Mouse (Mus musculus) olfactory bulb, adult 2 months (tissue): ENCODE data around the gene Gm16181.

Source experiments
- CTCF ChIP-seq: fragments of 200-500 bp; IDR thresholded peaks from 2 replicates; pipeline ENCODE4 v1.5.1; 2012; ENCODE audit warnings: low read depth, mild to moderate bottlenecking, low read length, moderate library complexity; ENCODE audit not compliant: insufficient read depth
- POLR2A ChIP-seq: fragments of 200-500 bp; IDR thresholded peaks from 2 replicates; pipeline ENCODE4 v1.6.1; 2012; ENCODE audit warnings: mild to moderate bottlenecking, low read depth, low read length, moderate library complexity; ENCODE audit not compliant: insufficient read depth

DNA sequence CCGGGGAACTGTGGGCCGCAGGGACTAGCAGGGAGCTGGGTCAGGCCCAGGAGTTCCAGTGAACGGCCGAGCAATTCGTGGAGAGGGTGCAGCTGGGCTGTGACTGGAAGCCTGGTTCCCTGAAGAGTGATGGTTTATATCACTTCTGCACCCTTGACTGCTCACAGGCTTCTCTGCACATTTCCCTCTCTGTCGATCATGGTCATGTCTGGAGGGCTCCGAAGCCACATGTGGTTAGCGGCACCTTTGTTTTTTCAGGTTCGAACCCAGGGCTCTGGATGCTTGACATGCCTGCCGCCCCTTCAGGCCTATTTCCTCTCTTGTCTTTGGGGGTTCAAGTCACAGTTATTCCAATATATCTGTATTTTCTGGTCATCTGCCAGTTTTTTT, 15.3 kb upstream of the Gm16181 start:
- TF ChIP-seq CTCF, result no peak
- no peak for TF ChIP-seq POLR2A
